Mouse (Mus musculus) heart, embryonic 13.5 days (tissue): Measurements from ENCODE around the gene Nosip. TPM values are rescaled to one million over a fixed set of nuclear protein-coding genes. Genes with fewer than 3 reads are reported as not detected.

Experiments used
- ATAC-seq: fragments of 200-750 bp; cut with Nextera tagmentation; 2 replicates; pipeline ENCODE4 v1.8.0; 2017; ENCODE audit warnings: moderate TSS enrichment; ENCODE audit not compliant: insufficient number of reproducible peaks, low FRiP score, low TSS enrichment; ENCODE audit errors: extremely low read depth
- H3K27ac ChIP-seq: fragments of 300-500 bp; sonication (generic); replicated peaks from 2 replicates; pipeline ENCODE4 v1.5.1; 2015; ENCODE audit warnings: moderate library complexity, mild to moderate bottlenecking, inconsistent platforms
- H3K27me3 ChIP-seq: fragments of 300-500 bp; sonication (generic); replicated peaks from 2 replicates; pipeline ENCODE4 v1.6.1; 2015; ENCODE audit warnings: mild to moderate bottlenecking, inconsistent platforms
- H3K36me3 ChIP-seq: fragments of 300-500 bp; sonication (generic); 2 replicates; pipeline ENCODE4 v1.6.1; 2015; ENCODE audit warnings: mild to moderate bottlenecking, inconsistent platforms
- H3K4me1 ChIP-seq: fragments of 300-500 bp; sonication (generic); 2 replicates; pipeline ENCODE4 v1.6.1; 2015; ENCODE audit warnings: inconsistent platforms
- H3K4me2 ChIP-seq: fragments of 300-500 bp; sonication (generic); 2 replicates; pipeline ENCODE4 v1.6.1; 2015; ENCODE audit warnings: inconsistent platforms, mild to moderate bottlenecking, moderate library complexity
- H3K4me3 ChIP-seq: fragments of 300-500 bp; sonication (generic); 2 replicates; pipeline ENCODE4 v1.5.1; 2015; ENCODE audit warnings: moderate library complexity, mild to moderate bottlenecking, inconsistent platforms
- H3K9ac ChIP-seq: fragments of 300-500 bp; sonication (generic); 2 replicates; pipeline ENCODE4 v1.6.1; 2015; ENCODE audit warnings: inconsistent platforms, mild to moderate bottlenecking, moderate library complexity
- H3K9me3 ChIP-seq: fragments of 300-500 bp; sonication (generic); 2 replicates; pipeline ENCODE4 v1.6.1; 2016; ENCODE audit warnings: inconsistent platforms
- WGBS: fragments of 180-500 bp; shearing (Covaris S2); methylation state at CpG from one replicate; pipeline ENCODE4 v1.1.7; 2015; ENCODE audit warnings: mixed read lengths; 5-methylcytosine and 5-hydroxymethylcytosine counted together
- polyA plus RNA-seq: library from polyadenylated mRNA; unstranded; fragments of >200 nt; fragmentation: Nextera tagmentation; extraction: Ambion mirVana; gene quantifications from 2 replicates; pipeline ENCODE4 v1.2.1, GENCODE M21; 2015

Gene Nosip
- polyA plus RNA-seq, 1 experiment from 2014 or later: 46.6 TPM

DNA sequence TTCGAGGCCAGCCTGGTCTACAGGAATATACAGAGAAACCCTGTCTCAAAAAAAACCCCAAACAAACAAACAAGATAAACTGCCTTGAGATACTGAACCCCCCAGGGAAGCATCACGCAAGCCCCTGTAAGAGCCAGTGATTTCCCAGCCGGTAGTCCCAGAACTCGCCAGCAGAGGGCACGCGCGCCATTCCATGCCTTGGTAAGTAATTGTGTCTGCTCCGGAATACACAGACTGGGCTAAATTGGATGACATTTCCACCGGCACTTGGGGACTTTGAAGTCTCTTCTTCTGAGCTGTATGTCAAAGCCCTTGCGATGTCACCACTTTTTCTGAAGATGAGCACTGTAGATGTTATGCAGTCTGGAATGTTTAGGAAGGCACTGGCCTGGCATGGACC, 17.6 kb downstream of the Nosip start:
- ATAC-seq: no peak
- Histone ChIP-seq H3K4me2 (no peak overlapping the region), H3K4me1 (peaks cover 26% of the 10 kb centered on the region), H3K27ac (no peak overlapping the region), H3K9ac (0 out of 2 replicates have a peak overlapping the region, but pooled peaks have one; percentile 50), H3K27me3 (no peaks in the 10 kb centered on the region), H3K4me3 (no peak overlapping the region), H3K36me3 (peaks cover 65% of the 10 kb centered on the region), H3K9me3 (no peaks in the 10 kb centered on the region)
- WGBS: 2% methylated on average over 10 of the region's 10 CpGs

DNA sequence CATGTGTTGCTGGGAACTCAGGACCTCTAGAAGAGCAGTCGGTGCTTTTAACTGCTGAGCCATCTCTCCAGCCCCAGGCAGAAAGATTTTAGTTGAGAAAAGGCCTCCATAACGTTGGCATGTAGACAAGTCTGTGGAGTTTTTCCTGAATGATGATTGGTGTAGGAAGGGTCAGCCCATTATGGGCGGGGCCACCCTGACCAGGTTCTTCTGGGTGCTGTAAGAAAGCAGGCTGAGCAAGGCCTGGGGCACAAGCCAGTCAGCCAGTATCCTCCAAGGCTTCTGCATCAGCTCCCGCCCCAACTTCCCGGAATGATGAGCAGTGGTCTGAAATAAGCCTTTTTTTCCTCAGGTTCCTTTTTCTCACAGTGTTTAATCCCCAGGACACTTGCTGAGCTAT, 18.8 kb downstream of the Nosip start:
- no peak for ATAC-seq
- H3K4me1 ChIP-seq: peaks cover 14% of the 10 kb centered on the region
- no peaks in the 10 kb centered on the region for H3K9me3 ChIP-seq
- H3K27me3 ChIP-seq: no peaks in the 10 kb centered on the region
- no peak overlapping the region for H3K4me3 ChIP-seq
- no peak overlapping the region for H3K9ac ChIP-seq
- peaks cover 69% of the 10 kb centered on the region for H3K36me3 ChIP-seq
- H3K4me2 ChIP-seq: no peak overlapping the region
- WGBS: 43% methylated on average over 5 of the region's 5 CpGs
- H3K27ac ChIP-seq: no peak overlapping the region

DNA sequence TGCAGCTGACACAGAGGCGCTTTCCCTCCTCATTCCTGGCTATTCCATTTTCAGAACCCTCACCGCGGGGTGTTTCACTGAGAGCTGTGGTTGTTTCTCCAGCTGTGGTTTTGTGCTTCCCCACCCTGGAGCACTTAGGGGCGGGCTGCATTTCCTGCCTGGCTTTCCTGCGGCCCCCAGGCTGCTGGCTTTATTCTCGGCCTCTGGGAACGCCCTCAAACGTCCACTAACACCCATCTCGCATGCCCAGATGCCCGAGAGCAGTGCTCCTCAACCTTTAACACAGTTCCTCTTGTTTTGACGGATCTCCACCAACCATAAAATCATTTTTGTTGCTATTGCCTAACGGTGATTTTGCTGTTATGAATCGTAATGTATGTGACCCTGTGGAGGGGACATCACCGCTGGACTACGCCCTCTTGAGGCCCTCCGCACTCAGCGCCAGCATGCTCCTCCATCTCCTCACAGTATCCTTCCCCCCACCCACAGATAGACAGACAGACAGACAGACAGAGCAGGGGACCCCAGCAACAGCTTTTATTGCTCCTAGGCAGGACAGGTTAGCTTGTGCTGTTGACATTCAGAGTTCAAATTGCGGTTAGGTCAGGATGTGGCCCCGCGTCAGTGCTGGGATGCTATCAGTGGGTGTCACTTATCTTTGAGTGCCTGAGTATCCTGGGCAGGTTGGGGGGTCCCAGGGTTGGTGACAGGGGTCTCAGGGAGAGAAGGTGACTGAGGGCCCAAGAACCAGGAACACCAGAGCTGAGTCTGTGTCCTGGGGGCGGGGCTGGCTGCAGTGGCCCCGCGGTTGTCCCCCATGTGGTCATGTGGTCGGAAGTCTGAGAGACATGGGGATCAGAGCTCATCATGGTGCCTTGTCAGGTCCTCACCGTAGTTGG, 20.4 kb downstream of the Nosip start:
- Histone ChIP-seq H3K4me2 (peak overlapping the region; percentile 27), H3K9me3 (no peaks in the 10 kb centered on the region), H3K36me3 (peaks cover 69% of the 10 kb centered on the region), H3K27ac (peak overlapping the region; percentile 52), H3K9ac (0 out of 2 replicates have a peak overlapping the region, but pooled peaks have one; percentile 21), H3K4me1 (peaks cover 11% of the 10 kb centered on the region; the same call in 1 of the 2 replicates), H3K27me3 (no peaks in the 10 kb centered on the region), H3K4me3 (no peak overlapping the region)
- ATAC-seq: no peak; the same call in 1 of the 2 replicates
- WGBS: 57% methylated on average over 25 of the region's 25 CpGs

DNA sequence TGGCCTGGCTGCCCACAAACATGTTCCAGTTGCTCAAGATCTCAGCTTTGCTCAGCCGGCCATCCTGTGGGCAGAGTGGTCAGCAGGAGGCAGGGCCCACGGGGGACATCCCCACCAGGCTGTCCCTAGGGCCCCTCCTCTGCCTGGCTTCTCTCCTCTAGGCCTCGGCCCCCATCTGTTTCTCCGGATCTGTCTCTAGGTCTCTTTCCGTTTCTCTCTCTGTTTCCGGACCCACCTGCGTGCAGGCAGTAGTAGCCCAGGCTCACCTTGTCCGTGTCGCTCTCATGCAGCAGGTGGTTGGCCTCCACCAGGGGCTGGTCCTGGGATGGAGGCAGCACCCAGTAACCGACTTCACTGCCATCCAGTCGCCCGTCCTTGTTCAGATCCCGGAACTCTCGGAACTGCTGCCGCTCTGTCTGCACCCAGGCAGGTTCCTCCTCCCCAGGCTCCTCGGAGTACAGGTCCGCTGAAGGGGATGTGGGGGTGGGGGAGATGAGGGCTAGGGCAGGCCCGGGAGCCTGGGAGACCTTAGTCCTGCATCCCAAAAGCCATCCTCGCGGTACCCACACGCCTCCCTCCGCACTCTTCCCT, 21.2 kb downstream of the Nosip start:
- 0 out of 2 replicates have a peak overlapping the region, but pooled peaks have one; percentile 17 for H3K9ac ChIP-seq
- H3K36me3 ChIP-seq: peaks cover 70% of the 10 kb centered on the region
- no peaks in the 10 kb centered on the region for H3K9me3 ChIP-seq
- H3K4me3 ChIP-seq: no peak overlapping the region
- peaks cover 11% of the 10 kb centered on the region; the same call in 1 of the 2 replicates for H3K4me1 ChIP-seq
- no peak for ATAC-seq
- H3K4me2 ChIP-seq: no peak overlapping the region
- 80% methylated on average over 22 of the region's 22 CpGs for WGBS
- H3K27me3 ChIP-seq: no peaks in the 10 kb centered on the region
- H3K27ac ChIP-seq: no peak overlapping the region

DNA sequence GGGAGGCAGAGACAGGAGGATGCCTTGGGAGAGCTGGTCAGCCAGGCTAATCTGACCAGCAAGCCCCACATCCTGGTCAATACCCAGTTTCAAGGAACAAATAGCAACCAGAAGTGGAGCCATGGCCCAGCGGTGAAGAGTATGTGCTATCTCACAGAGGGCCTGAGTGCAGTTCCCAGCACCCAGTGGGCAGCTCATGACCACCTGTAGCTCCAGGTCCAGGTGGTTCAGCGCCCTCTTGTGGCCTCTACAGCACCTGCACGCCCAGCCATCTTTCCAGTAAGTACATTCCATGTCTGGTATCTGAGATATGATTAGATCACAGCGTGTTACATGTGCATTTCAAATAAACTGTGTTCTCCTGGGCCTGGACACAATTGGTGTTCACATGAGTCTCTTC, 23.9 kb downstream of the Nosip start:
- Histone ChIP-seq H3K27ac (no peak overlapping the region), H3K9me3 (no peaks in the 10 kb centered on the region), H3K4me3 (no peak overlapping the region), H3K9ac (no peak overlapping the region), H3K36me3 (peaks cover 83% of the 10 kb centered on the region), H3K4me2 (no peak overlapping the region), H3K27me3 (no peaks in the 10 kb centered on the region), H3K4me1 (peaks cover 21% of the 10 kb centered on the region)
- no peak for ATAC-seq
- 76% methylated on average over 4 of the region's 4 CpGs for WGBS

DNA sequence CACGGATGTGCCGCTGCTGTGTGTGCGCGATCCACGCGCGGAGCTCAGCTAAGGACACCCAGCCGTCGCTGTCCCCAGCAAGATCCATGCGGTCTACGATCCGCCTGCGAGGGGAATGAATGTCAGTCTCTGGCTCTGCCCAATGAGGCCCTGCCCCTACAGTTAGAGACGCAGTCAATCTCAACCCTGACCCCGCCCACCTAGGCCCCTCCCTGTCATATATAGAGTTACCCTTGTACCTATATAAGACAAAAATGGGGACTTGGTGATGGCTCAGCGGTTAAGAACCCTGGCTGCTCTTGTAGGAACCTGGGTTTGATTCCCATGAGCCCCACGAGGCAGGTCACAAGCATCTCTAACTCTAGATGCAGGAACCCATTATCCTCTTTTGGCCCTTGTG, 26.4 kb downstream of the Nosip start:
- H3K27me3 ChIP-seq: no peaks in the 10 kb centered on the region
- H3K4me3 ChIP-seq: no peak overlapping the region
- no peaks in the 10 kb centered on the region for H3K9me3 ChIP-seq
- ATAC-seq: no peak
- peaks cover 27% of the 10 kb centered on the region for H3K4me1 ChIP-seq
- H3K4me2 ChIP-seq: no peak overlapping the region
- no peak overlapping the region for H3K27ac ChIP-seq
- 90% methylated on average over 17 of the region's 17 CpGs for WGBS
- H3K36me3 ChIP-seq: peaks cover 65% of the 10 kb centered on the region
- H3K9ac ChIP-seq: no peak overlapping the region

DNA sequence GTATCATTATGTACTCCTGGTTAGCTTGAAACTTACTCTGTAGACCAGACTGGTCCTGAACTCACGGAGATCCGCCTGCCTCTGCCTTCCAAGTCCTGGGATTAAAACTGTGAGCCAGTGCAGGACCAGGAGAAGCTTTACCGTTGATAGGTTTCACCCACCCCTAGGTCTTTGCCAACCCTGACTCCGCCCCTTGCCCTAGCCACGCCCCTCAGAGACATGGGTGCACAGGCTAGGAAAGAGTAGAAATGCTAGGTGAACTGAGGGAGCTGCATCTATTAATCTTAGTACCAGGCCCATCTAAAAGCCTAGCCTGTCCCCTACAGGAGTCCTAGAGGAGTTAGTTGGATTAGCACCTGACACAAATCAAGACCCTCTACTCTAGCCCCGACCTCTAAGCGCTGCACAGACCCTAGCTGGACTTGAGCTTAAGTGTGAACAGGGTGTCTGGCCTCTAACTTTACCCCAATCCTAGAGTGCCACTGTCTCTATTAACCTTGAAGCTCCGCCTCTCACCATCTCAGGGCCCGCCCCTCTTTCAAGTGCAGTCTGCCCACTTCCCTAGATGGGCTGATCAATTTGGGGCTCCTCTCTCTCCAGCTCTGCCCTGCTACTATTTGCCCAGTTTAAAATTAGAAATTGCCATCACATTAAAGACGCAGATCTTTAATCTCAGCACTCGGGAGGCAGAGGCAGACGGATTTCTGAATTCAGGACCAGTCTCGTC, 28.2 kb downstream of the Nosip start:
- H3K9me3 ChIP-seq: no peaks in the 10 kb centered on the region
- peak overlapping the region; percentile 90 for H3K27ac ChIP-seq
- H3K9ac ChIP-seq: peak overlapping the region; percentile 91
- H3K4me3 ChIP-seq: peak overlapping the region; percentile 62
- H3K27me3 ChIP-seq: no peaks in the 10 kb centered on the region
- peak overlapping the region; percentile 71 for H3K4me2 ChIP-seq
- H3K4me1 ChIP-seq: peaks cover 28% of the 10 kb centered on the region
- H3K36me3 ChIP-seq: peaks cover 47% of the 10 kb centered on the region
- 74% methylated on average over 13 of the region's 13 CpGs for WGBS
- ATAC-seq: no peak

DNA sequence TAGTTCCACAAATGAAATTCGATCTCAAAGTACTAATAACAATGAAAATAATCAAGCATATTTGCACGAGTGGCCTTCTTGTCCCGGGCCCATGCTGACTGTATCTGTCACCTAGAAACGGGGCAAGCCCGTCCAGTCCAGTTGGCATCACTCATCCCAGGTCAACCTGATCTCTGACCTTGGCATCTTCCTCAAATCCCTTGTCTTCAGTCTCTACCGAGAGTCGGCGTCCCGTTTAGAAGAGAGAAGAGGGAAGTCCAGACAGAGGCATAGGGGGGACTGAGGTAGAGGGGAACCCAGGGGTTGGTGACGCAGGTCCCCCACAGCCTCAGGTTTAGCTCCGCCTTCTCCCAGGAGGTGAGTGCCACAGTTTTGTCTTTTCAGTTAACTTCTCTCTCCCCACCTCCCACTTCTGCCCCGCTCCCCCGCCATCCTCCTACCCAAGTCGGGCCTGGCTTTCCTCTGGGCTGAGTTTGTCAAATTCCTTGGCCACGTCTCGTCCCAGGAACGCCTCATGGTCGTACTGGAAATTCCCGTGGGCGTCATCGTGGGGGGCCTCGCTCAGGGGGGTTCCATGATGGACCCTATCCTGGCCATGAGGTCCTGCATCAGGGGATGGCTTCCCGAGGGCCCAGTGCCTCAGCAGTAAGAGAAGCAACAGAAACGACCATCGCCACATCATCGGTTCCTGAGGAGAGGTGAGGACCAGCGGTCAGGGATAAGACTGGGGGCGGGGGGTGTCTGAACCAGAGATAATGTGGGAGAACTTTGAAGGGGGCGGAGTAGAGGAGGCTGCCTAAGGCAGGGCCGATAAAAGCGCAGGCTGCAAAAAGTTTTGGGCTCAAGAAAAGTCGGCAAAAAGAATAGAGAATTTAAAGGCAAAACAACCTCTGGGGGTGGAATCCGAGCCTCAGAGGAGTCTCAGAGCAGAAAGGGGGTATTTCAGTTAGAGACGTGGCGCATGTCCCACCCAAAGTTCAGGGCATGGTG, 29.1 kb downstream of the Nosip start:
- Histone ChIP-seq H3K4me2 (peak overlapping the region; percentile 71), H3K36me3 (peaks cover 38% of the 10 kb centered on the region), H3K27me3 (no peaks in the 10 kb centered on the region), H3K9ac (peak overlapping the region; percentile 91), H3K9me3 (no peaks in the 10 kb centered on the region), H3K4me1 (peaks cover 28% of the 10 kb centered on the region), H3K4me3 (peak overlapping the region; percentile 62), H3K27ac (peak overlapping the region; percentile 90)
- 9% methylated on average over 35 of the region's 35 CpGs for whole genome bisulfite sequencing
- ATAC-seq: peak; percentile 48; the same call in 1 of the 2 replicates

DNA sequence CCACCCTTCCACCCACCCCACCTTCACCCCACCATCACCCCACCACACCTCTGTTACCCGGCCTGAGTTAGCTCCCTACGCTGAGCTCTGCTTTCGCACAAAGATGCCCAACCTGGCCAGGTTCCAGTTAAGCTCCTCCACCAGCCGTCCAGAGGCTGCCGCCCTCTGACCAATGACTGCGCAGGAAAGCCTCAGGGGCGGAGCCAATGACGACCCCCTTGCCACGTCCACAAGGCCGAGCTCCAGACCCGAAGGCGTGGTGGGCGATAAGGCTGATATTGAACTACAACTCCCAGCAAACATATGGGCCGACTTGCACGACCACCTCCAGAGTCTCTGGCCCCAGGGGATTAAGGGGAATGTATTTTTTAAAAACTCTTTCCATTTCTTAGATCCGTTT, 29.8 kb downstream of the Nosip start, which contains the start of gene Rcn3:
Gene Rcn3 (minus strand): TSS at position 174 of the 400 bp plus-strand sequence.
- H3K4me1 ChIP-seq: peaks cover 28% of the 10 kb centered on the region
- H3K9ac ChIP-seq: peak within 1 kb of the TSS; percentile 91
- H3K4me3 ChIP-seq: peak within 1 kb of the TSS; percentile 62
- ATAC-seq: peak; percentile 73
- H3K27ac ChIP-seq: peak within 1 kb of the TSS; percentile 90
- peaks cover 30% of the 10 kb centered on the region for H3K36me3 ChIP-seq
- under 1% methylated on average over 16 of the region's 16 CpGs for WGBS
- H3K4me2 ChIP-seq: peak within 1 kb of the TSS; percentile 71
- no peaks in the 10 kb centered on the region for H3K27me3 ChIP-seq
- H3K9me3 ChIP-seq: no peaks in the 10 kb centered on the region

DNA sequence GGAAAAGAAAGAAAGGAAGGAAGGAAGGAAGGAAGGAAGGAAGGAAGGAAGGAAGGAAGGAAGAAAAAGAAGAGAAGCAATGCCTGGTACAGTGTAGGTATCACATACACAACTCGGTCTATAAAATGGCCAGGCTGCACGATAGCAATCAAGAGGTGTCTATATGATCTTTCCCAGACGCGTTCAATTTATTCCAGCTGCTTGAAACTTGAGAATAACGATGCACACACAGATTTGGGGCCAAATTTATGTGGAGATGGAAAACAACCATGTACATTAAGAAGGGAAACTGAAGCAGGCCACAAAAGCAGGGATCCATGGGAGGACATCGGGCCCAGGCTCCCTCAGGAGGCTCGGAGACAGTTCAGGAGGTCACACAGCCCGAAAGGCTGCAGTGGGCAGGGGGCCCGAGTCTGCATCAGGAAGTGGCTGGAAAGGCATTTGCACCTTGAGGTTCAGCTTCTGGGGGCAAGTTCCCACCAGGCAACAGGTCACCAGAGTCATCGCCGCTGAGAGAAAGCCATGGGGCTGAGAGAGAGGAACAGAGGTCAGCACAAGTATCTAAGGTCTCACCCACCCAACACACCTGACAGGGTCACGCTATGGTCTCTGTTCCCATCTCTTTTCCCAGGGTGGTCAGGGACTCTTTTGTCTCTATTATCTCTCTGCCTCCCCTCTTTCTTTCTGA, 30.7 kb downstream of the Nosip start:
- no peak overlapping the region for H3K4me2 ChIP-seq
- WGBS: 60% methylated on average over 12 of the region's 12 CpGs

More for the DNA sequence above, 30.7 kb downstream of the Nosip start:
- H3K4me1 ChIP-seq: peaks cover 28% of the 10 kb centered on the region
- ATAC-seq: no peak
- H3K27ac ChIP-seq: peak overlapping the region; percentile 90
- no peaks in the 10 kb centered on the region for H3K9me3 ChIP-seq
- peaks cover 24% of the 10 kb centered on the region for H3K36me3 ChIP-seq
- H3K4me3 ChIP-seq: no peak overlapping the region
- H3K27me3 ChIP-seq: no peaks in the 10 kb centered on the region
- peak overlapping the region; percentile 50; the same call in 1 of the 2 replicates for H3K9ac ChIP-seq
